Mouse (Mus musculus) layer of hippocampus, adult 6 months (tissue): ENCODE data around the gene Ttc16. TPM values are rescaled to one million over a fixed set of nuclear protein-coding genes. Genes with fewer than 3 reads are reported as not detected.

ENCODE experiments used
- long read RNA-seq, 2 experiments: library from polyadenylated mRNA; unstranded; transcript quantifications; one replicate each; pipeline ENCODE4 v2.0.0; 2019 to 2020
- microRNA-seq: library from miRNA; unstranded; fragments of <30 nt; microRNA quantifications from one replicate; pipeline ENCODE4 v1.2.0, GENCODE M21; 2020
- polyA plus RNA-seq: library from polyadenylated mRNA; unstranded; fragments of <200 nt; fragmentation: Nextera tagmentation; gene quantifications from 2 replicates; pipeline ENCODE4 v1.2.3, GENCODE M21; 2021

Gene Ttc16
- 0.33 and 0.49 TPM in 2 replicates for polyA plus RNA-seq
- long read RNA-seq, experiment 1 = 0 reads
- long read RNA-seq, experiment 2, partial matches to known transcripts = 0 of 2 reads
- long read RNA-seq, experiment 2, other reads (novel, unspliced or antisense) = 0 of 2 reads

GRCm38 (mm10) chr2:32775359-32776074 is at the start of gene Ttc16, which contains the start of gene Ptrh1:
Gene Ttc16 (minus strand): TSS chr2:32775633.
Gene Ptrh1 (plus strand): TSS chr2:32775786.

GRCm38 (mm10) chr2:32784048-32784681 is 8.7 kb upstream of the Ttc16 start, which contains the start of gene Cfap157:
Gene Cfap157 (minus strand): TSS chr2:32784428.

GRCm38 (mm10) chr2:32757056-32757845 is 18.2 kb downstream of the Ttc16 start, which contains the start of gene Tor2a:
Gene Tor2a (plus strand): TSS chr2:32757234.

GRCm38 (mm10) chr2:32740916-32741272 is 34.5 kb downstream of the Ttc16 start, which contains the start of gene 6330409D20Rik:
Gene 6330409D20Rik (minus strand): TSS chr2:32741016.

GRCm38 (mm10) chr2:32720681-32721229 is 54.7 kb downstream of the Ttc16 start, which contains the start of gene Sh2d3c:
Gene Sh2d3c (plus strand): TSS chr2:32721055.

GRCm38 (mm10) chr2:32712934-32713817 is 62.3 kb downstream of the Ttc16 start, which contains the start of gene Cdk9:
Gene Cdk9 (minus strand): TSS chr2:32713076.

Small RNA genes within 50 kb of the gene (microRNA-seq; reads per million reads assigned to microRNA genes)
- gene Mir2861 (not detected), gene Mir3960 (not detected)

Other genes with a start within 250 kb of the Ttc16 start
- 24.3 and 34.4 TPM in 2 replicates for gene Fam102a, start 240.3 kb downstream of the Ttc16 start, polyA plus RNA-seq
- gene Dpm2, start 204.8 kb downstream of the Ttc16 start, polyA plus RNA-seq = 150 and 152 TPM in 2 replicates
- 0.95 and 1.2 TPM in 2 replicates for gene Pip5kl1, start 200.8 kb downstream of the Ttc16 start, polyA plus RNA-seq
- gene 9430097D07Rik, start 199.9 kb downstream of the Ttc16 start, polyA plus RNA-seq = 0.25 and 0.26 TPM in 2 replicates
- 36.2 and 41.8 TPM in 2 replicates for gene St6galnac4, start 188.5 kb downstream of the Ttc16 start, polyA plus RNA-seq
- 10.3 and 11.1 TPM in 2 replicates for gene St6galnac6, start 175.9 kb downstream of the Ttc16 start, polyA plus RNA-seq
- 96.4 and 102 TPM in 2 replicates for gene Ak1, start 153.9 kb downstream of the Ttc16 start, polyA plus RNA-seq
- gene Eng, start 129.0 kb downstream of the Ttc16 start, polyA plus RNA-seq = 14.0 and 18.7 TPM in 2 replicates
- gene Fpgs, start 71.5 kb downstream of the Ttc16 start, polyA plus RNA-seq = 6.2 and 6.9 TPM in 2 replicates
- 12.5 and 15.1 TPM in 2 replicates for gene Cdk9, start 62.6 kb downstream of the Ttc16 start, polyA plus RNA-seq
- 21.5 and 27.3 TPM in 2 replicates for gene Sh2d3c, start 54.6 kb downstream of the Ttc16 start, polyA plus RNA-seq
- gene 6330409D20Rik, start 34.6 kb downstream of the Ttc16 start, polyA plus RNA-seq = 0.41 and 0.60 TPM in 2 replicates
- 49.3 and 49.8 TPM in 2 replicates for gene Tor2a, start 18.4 kb downstream of the Ttc16 start, polyA plus RNA-seq
- gene Ptrh1, start 153 bp upstream of the Ttc16 start, polyA plus RNA-seq = 7.0 and 7.9 TPM in 2 replicates
- 0.60 and 1.1 TPM in 2 replicates for gene Cfap157, start 8.8 kb upstream of the Ttc16 start, polyA plus RNA-seq
- 256 and 296 TPM in 2 replicates for gene Stxbp1, start 71.6 kb upstream of the Ttc16 start, polyA plus RNA-seq
- 3.9 and 5.1 TPM in 2 replicates for gene Fam129b, start 100.5 kb upstream of the Ttc16 start, polyA plus RNA-seq
- 411 and 455 TPM in 2 replicates for gene Rpl12, start 185.9 kb upstream of the Ttc16 start, polyA plus RNA-seq
- 7.7 and 9.4 TPM in 2 replicates for gene Lrsam1, start 186.0 kb upstream of the Ttc16 start, polyA plus RNA-seq
- gene Slc2a8, start 206.4 kb upstream of the Ttc16 start, polyA plus RNA-seq = 27.9 and 30.1 TPM in 2 replicates